Mouse (Mus musculus): ENCODE results near the gene Noxo1. TPM values are rescaled to one million over a fixed set of nuclear protein-coding genes. Genes with fewer than 3 reads are reported as not detected.

The Noxo1 gene
- 2.4 TPM for polyA plus RNA-seq (2021)

DNA sequence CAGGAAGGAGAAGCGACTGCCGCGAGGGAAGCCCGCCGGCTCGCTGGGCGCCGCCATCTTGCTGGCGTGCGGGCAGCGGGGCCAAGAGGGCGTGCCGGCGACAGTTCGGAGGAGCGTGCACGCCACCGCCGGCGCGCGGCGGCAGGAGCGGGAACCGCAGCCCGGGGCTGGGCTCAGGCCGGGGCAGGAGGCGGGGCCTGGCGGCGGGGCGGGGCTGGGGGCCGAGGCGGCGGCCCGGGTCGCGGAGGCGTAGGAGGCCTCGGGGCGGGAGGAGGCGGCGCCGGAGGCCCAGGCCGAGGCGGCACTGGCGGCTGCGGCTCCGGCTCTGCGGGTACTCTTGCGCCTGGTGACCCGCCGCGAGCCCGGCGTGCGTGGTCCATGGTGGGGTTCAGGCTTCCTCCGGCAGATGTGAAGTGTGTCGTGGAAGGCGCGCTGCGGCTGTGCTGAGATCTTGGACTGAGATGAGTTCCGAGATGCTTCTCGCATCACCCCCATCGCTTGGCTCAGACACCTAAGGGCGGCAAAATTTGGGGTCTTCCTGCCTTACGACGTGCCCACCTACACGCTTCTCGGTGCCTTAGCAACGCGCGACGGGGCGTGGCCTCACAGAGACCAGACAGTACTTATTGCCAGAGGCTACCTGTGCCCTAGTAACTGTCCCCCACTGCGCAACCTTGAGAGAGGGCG, at the start of gene Noxo1, which contains the start of gene Gfer:
Gene Noxo1, plus strand, starts transcription at position 224 of the 687 bp plus-strand sequence.
Gene Gfer, minus strand, starts transcription at position 146 of the 687 bp plus-strand sequence.
- in situ Hi-C loops (cut with MboI; ENCODE audit: low pct_unique_long_range_greater_than_20kb): no loop called here
- TF ChIP-seq CTCF (IDR thresholded peaks at IDR 0.05): no peak
- no peaks in the 10 kb centered on the region for H3K27me3 ChIP-seq
- DNase-seq (ENCODE audit: low read depth, low spot score) (no peak), ATAC-seq (peak; percentile 79)
- POLR2A ChIA-PET: interaction anchor here (2.2 kb wide), 1 partner anchor 11 kb away, joined by 11 read pairs; the partner anchor contains the start of gene Tbl3
- CTCF ChIA-PET: no interaction called here

GRCm38 (mm10) chr17:24646381-24646780, 49.7 kb upstream of the Noxo1 start:
- no peak for ATAC-seq

DNA sequence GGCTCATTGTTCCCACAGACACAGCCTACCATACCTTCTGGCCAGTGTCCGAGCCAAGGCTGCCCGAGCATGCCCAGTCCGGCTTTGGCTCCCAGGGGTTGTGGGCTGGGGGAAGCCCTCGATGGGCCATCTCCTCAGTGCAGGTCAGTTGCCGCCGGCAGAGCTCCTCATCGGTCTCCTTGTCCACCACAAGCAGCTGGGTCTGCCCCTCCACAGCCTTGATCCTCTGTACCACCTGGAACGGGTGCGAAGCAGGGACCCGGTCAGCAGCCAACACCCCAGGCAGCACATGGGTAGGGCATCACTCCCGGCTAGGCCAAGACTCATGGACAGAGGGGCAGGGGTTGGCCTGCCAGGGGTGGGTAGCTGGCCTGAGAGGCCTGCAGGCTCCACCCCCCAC, 48.5 kb upstream of the Noxo1 start:
- CTCF ChIA-PET: no interaction called here
- in situ Hi-C loops (cut with MboI; ENCODE audit: low pct_unique_long_range_greater_than_20kb): no loop called here

More at GRCm38 (mm10) chr17:24646381-24646780, 49.7 kb upstream of the Noxo1 start:
- POLR2A ChIA-PET: interaction anchor here (0.7 kb wide), 1 partner anchor 22 kb away, joined by 4 read pairs; no protein-coding TSS in a partner anchor
- H3K27me3 ChIP-seq: no peaks in the 10 kb centered on the region
- in situ Hi-C loops (cut with MboI; ENCODE audit: low pct_unique_long_range_greater_than_20kb): no loop called here
- CTCF ChIA-PET: no interaction called here
- no peak for DNase-seq (ENCODE audit: low read depth, low spot score)
- no peak for TF ChIP-seq CTCF (IDR thresholded peaks at IDR 0.05)

DNA sequence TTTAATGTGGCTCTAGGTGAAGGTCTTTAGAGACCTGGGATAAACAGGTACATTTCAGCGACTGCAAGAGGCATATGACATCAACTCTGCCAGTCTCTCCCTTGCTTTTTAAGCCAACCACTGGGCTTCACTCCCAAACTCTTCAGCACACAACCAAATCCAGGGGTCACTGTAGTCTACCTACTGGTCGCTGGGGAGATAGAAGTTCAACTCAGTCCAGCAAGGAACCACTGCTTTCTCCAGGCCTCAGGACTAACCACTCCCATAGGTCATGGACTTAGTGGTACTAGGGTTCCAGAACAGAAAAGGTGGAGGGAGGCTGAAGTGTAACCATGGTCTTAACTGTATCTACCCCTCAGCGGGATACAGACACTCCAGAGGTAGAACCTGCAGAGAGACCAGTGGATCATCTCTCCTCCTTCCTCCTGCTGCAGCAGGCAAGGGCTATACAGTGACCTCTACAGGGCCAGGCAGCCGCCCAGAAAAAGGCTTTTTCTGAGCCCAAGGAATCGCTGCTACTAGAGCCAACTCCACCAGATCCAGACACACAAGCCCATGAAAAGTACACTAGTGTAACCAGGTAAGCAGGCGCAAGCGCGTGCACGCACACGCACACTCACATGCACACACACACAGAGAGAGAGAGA, 47.2 kb upstream of the Noxo1 start:
- POLR2A ChIA-PET: no interaction called here
- no peak for ATAC-seq

More for the DNA sequence above, 48.5 kb upstream of the Noxo1 start:
- POLR2A ChIA-PET: no interaction called here
- H3K27me3 ChIP-seq: no peaks in the 10 kb centered on the region
- DNase-seq (ENCODE audit: low read depth, low spot score) (no peak), ATAC-seq (no peak)
- no peak for TF ChIP-seq CTCF (IDR thresholded peaks at IDR 0.05)

DNA sequence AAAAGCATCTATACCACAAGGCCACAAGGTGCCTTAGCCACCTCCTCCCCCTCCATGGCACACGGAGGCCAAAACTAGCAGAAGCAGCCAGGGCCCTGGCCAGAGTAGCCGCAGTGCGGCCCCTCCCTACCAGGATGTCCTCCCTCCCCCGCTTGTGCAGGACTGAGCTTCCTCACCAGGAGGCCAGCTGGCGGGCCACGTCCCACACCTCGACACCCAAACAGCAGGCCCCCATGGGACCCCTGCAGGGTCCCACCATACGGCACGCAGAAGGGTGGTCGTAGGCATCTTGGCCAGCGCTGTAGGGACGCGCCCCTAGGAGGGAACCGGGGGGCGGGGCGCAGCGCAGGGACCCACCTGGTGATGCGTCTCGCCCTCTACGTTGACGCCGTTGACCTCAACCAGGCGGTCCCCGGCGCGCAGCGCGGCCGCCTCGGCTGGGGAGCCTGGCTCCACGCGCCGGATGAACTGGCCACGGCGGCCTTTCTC, 46.4 kb upstream of the Noxo1 start:
- POLR2A ChIA-PET: no interaction called here
- CTCF ChIA-PET: interaction anchor here (0.9 kb wide), 1 partner anchor 18 kb away, joined by 3 read pairs; no protein-coding TSS in a partner anchor

More for the DNA sequence above, 47.2 kb upstream of the Noxo1 start:
- no peaks in the 10 kb centered on the region for H3K27me3 ChIP-seq
- no peak for TF ChIP-seq CTCF (IDR thresholded peaks at IDR 0.05)
- in situ Hi-C loops (cut with MboI; ENCODE audit: low pct_unique_long_range_greater_than_20kb): no loop called here
- CTCF ChIA-PET: no interaction called here
- no peak for DNase-seq (ENCODE audit: low read depth, low spot score)

DNA sequence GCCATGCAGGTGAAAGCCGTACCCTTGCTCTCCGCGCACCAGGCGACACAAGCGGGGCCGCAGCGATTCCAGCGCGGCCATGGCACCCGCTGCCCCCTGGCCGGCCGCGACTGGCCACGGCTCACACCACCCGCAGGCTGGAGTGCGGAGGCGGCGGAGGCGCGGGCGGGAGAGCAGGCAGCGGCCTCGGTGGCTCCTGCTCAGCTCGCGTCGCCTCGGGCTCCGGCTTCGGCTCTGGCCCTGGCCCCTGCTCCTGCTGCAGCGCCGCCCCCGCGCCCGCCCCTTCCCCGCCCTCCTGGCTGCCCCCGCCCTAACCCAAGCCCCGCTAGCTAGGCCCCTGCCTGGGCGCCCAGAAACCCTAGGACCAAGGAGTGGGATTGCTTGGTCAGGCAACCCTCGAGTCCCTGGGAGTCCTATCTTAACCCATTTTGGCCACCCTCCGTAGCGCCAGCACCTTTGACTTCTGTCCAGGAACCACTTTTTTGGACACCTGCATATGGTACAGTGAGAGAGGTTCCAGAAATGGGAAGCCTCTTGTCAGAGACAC, 45.9 kb upstream of the Noxo1 start, which contains the start of gene Slc9a3r2:
Gene Slc9a3r2, minus strand, starts transcription at position 258 of the 547 bp plus-strand sequence.
- no peak for TF ChIP-seq CTCF (IDR thresholded peaks at IDR 0.05)
- ATAC-seq (peak; percentile 51), DNase-seq (ENCODE audit: low read depth, low spot score) (no peak)
- no peaks in the 10 kb centered on the region for H3K27me3 ChIP-seq
- ChIA-PET POLR2A (no interaction called here), CTCF (interaction anchor here (0.9 kb wide), 1 partner anchor 17 kb away, joined by 3 read pairs; no protein-coding TSS in a partner anchor)
- in situ Hi-C loops (cut with MboI; ENCODE audit: low pct_unique_long_range_greater_than_20kb): loop anchor here (10.0 kb wide), 1 partner anchor 185 kb away; no protein-coding TSS in a partner anchor

More for the DNA sequence above, 46.4 kb upstream of the Noxo1 start:
- no peak for TF ChIP-seq CTCF (IDR thresholded peaks at IDR 0.05)
- no peaks in the 10 kb centered on the region for H3K27me3 ChIP-seq
- ATAC-seq: peak; percentile 29
- no peak for DNase-seq (ENCODE audit: low read depth, low spot score)
- in situ Hi-C loops (cut with MboI; ENCODE audit: low pct_unique_long_range_greater_than_20kb): loop anchor here (10.0 kb wide), 1 partner anchor 185 kb away; no protein-coding TSS in a partner anchor

GRCm38 (mm10) chr17:24650766-24651165, 45.3 kb upstream of the Noxo1 start:
- no peak for ATAC-seq
- ChIA-PET CTCF (interaction anchor here (0.9 to 1.6 kb wide), 4 partner anchors 10 to 25 kb away, joined by 3 to 5 read pairs (median 3); partner anchors contain the start of gene Zfp598), POLR2A (interaction anchor here (1.5 kb wide), 1 partner anchor 18 kb away, joined by 4 read pairs; no protein-coding TSS in a partner anchor)
- no peak for TF ChIP-seq CTCF (IDR thresholded peaks at IDR 0.05)
- H3K27me3 ChIP-seq: no peaks in the 10 kb centered on the region
- no peak for DNase-seq (ENCODE audit: low read depth, low spot score)
- in situ Hi-C loops (cut with MboI; ENCODE audit: low pct_unique_long_range_greater_than_20kb): loop anchor here (10.0 kb wide), 1 partner anchor 186 kb away; no protein-coding TSS in a partner anchor

GRCm38 (mm10) chr17:24651835-24652234, 44.2 kb upstream of the Noxo1 start:
- DNase-seq (ENCODE audit: low read depth, low spot score): no peak
- ChIA-PET POLR2A (interaction anchor here (1.5 kb wide), 1 partner anchor 19 kb away, joined by 4 read pairs; no protein-coding TSS in a partner anchor), CTCF (interaction anchor here (0.7 to 1.6 kb wide), 5 partner anchors 15 to 85 kb away, joined by 3 to 5 read pairs (median 3); partner anchors contain the start of gene Zfp598)
- no peak for ATAC-seq
- in situ Hi-C loops (cut with MboI; ENCODE audit: low pct_unique_long_range_greater_than_20kb): loop anchor here (10.0 kb wide), 1 partner anchor 187 kb away; no protein-coding TSS in a partner anchor
- no peaks in the 10 kb centered on the region for H3K27me3 ChIP-seq
- no peak for TF ChIP-seq CTCF (IDR thresholded peaks at IDR 0.05)

GRCm38 (mm10) chr17:24653967-24654710, 41.9 kb upstream of the Noxo1 start:
- CTCF ChIA-PET: interaction anchor here (1.3 to 2.6 kb wide), 4 partner anchors 10 to 127 kb away, joined by 3 to 14 read pairs (median 4); partner anchors contain the start of gene Traf7
- POLR2A ChIA-PET: interaction anchor here (1.6 kb wide), 1 partner anchor 21 kb away, joined by 5 read pairs; the partner anchor contains the start of genes Nthl1 and Tsc2

More at GRCm38 (mm10) chr17:24653967-24654710, 41.9 kb upstream of the Noxo1 start:
- peak; percentile 5 for ATAC-seq
- H3K27me3 ChIP-seq: peaks cover 5% of the 10 kb centered on the region
- no peak for DNase-seq (ENCODE audit: low read depth, low spot score)
- in situ Hi-C loops (cut with MboI; ENCODE audit: low pct_unique_long_range_greater_than_20kb): loop anchor here (10.0 kb wide), 1 partner anchor 189 kb away; no protein-coding TSS in a partner anchor
- no peak for TF ChIP-seq CTCF (IDR thresholded peaks at IDR 0.05)

Data from Patski (cell line).